Mouse (Mus musculus) MEL (cell line): ENCODE results near the gene Evc. TPM values are rescaled to one million over a fixed set of nuclear protein-coding genes. Genes with fewer than 3 reads are reported as not detected.

Experiments
- DNase-seq: peaks from one replicate; pipeline ENCODE4 v3.0.0; 2011; ENCODE audit warnings: low read depth, low spot score
- H3K27ac ChIP-seq: 2 replicates; pipeline ENCODE4 v1.5.1; 2012; ENCODE audit warnings: low read depth, mild to moderate bottlenecking, control low read depth, low read length, moderate library complexity; ENCODE audit not compliant: control insufficient read depth
- H3K27me3 ChIP-seq, 2 experiments: fragments of 150-350 bp in 1 of 2; sonication (generic) in 1 of 2; 2 replicates each; pipeline ENCODE4 v1.6.1; 2012; ENCODE audit warnings: low read length in 2 of 2, mild to moderate bottlenecking in 2 of 2, improper control_type of control experiment in 1 of 2, moderate library complexity in 1 of 2; ENCODE audit not compliant: insufficient read depth in 2 of 2, control insufficient read depth in 1 of 2
- H3K36me3 ChIP-seq, 2 experiments: 2 replicates each; pipeline ENCODE4 v1.6.1; 2012 to 2014; ENCODE audit warnings: low read length in 2 of 2, improper control_type of control experiment in 1 of 2, inconsistent platforms in 1 of 2, mild to moderate bottlenecking in 1 of 2; ENCODE audit not compliant: insufficient read depth in 2 of 2, control insufficient read depth in 1 of 2
- H3K4me1 ChIP-seq, 2 experiments: fragments of 150-350 bp in 1 of 2; sonication (generic) in 1 of 2; 2 replicates each; pipeline ENCODE4 v1.6.1; 2012; ENCODE audit warnings: low read length in 2 of 2, improper control_type of control experiment in 1 of 2, mild to moderate bottlenecking in 1 of 2; ENCODE audit not compliant: insufficient read depth in 2 of 2, control insufficient read depth in 1 of 2
- H3K4me3 ChIP-seq, 2 experiments: fragments of 150-350 bp in 1 of 2; sonication (generic) in 1 of 2; 2 replicates each; pipeline ENCODE4 v1.5.1; 2012; ENCODE audit warnings: low read depth in 2 of 2, low read length in 2 of 2, mild to moderate bottlenecking in 2 of 2, moderate library complexity in 2 of 2, control low read depth in 1 of 2, improper control_type of control experiment in 1 of 2; ENCODE audit not compliant: control insufficient read depth in 1 of 2, insufficient read depth in 1 of 2
- H3K79me2 ChIP-seq: 2 replicates; pipeline ENCODE4 v1.6.1; 2012; ENCODE audit warnings: mild to moderate bottlenecking, low read length, moderate library complexity; ENCODE audit not compliant: control insufficient read depth, poor library complexity, insufficient read depth
- H3K9ac ChIP-seq: 2 replicates; pipeline ENCODE4 v1.6.1; 2012; ENCODE audit warnings: low read depth, mild to moderate bottlenecking, control low read depth, low read length, moderate library complexity; ENCODE audit not compliant: control insufficient read depth, poor library complexity, severe bottlenecking
- H3K9me3 ChIP-seq: fragments of 150-350 bp; sonication (generic); replicated peaks from 2 replicates; pipeline ENCODE4 v1.6.1; 2012; ENCODE audit warnings: mild to moderate bottlenecking, low read length, improper control_type of control experiment, moderate library complexity; ENCODE audit not compliant: insufficient read depth
- BHLHE40 ChIP-seq: IDR thresholded peaks from 2 replicates; pipeline ENCODE4 v1.6.1; 2012; ENCODE audit warnings: low read depth, mild to moderate bottlenecking, inconsistent platforms, low read length, improper control_type of control experiment, borderline replicate concordance
- CHD2 ChIP-seq: IDR thresholded peaks from 2 replicates; pipeline ENCODE4 v1.6.1; 2011; ENCODE audit warnings: low read length, improper control_type of control experiment
- CTCF ChIP-seq, 3 experiments: IDR thresholded peaks in 2 of 3; conservative IDR thresholded peaks in 1 of 3; 2 replicates each; pipeline ENCODE4 v1.5.1; 2011 to 2012; ENCODE audit warnings: low read length in 3 of 3, low read depth in 2 of 3, mild to moderate bottlenecking in 2 of 3, improper control_type of control experiment in 1 of 3, inconsistent platforms in 1 of 3, mixed read lengths in 1 of 3, moderate library complexity in 1 of 3; ENCODE audit not compliant: control insufficient read depth in 1 of 3, insufficient read depth in 1 of 3, poor library complexity in 1 of 3, severe bottlenecking in 1 of 3
- EP300 ChIP-seq, 2 experiments: IDR thresholded peaks; 2 replicates each; pipeline ENCODE4 v1.6.1; 2011; ENCODE audit warnings: improper control_type of control experiment in 2 of 2, low read length in 2 of 2, low read depth in 1 of 2, mild to moderate bottlenecking in 1 of 2
- ETS1 ChIP-seq: IDR thresholded peaks from 2 replicates; pipeline ENCODE4 v1.6.1; 2012; ENCODE audit warnings: low read depth, mild to moderate bottlenecking, inconsistent platforms, low read length, improper control_type of control experiment, moderate library complexity
- GABPA ChIP-seq: IDR thresholded peaks from 2 replicates; pipeline ENCODE4 v1.6.1; 2012; ENCODE audit warnings: low read depth, mild to moderate bottlenecking, inconsistent platforms, low read length, improper control_type of control experiment, moderate library complexity
- GATA1 ChIP-seq: IDR thresholded peaks from 2 replicates; pipeline ENCODE4 v1.6.1; 2011; ENCODE audit warnings: low read depth, low read length, improper control_type of control experiment
- JUND ChIP-seq: IDR thresholded peaks from 2 replicates; pipeline ENCODE4 v1.6.1; 2011; ENCODE audit warnings: low read depth, mild to moderate bottlenecking, improper control_type of control experiment, low read length
- KAT2A ChIP-seq: conservative IDR thresholded peaks from 2 replicates; pipeline ENCODE4 v1.6.1; 2012; ENCODE audit warnings: low read depth, low read length, improper control_type of control experiment, inconsistent platforms
- MAFK ChIP-seq: IDR thresholded peaks from 2 replicates; pipeline ENCODE4 v1.6.1; 2011; ENCODE audit warnings: low read depth, mild to moderate bottlenecking, low read length, improper control_type of control experiment, borderline replicate concordance
- MAX ChIP-seq: IDR thresholded peaks from 2 replicates; pipeline ENCODE4 v1.6.1; 2011; ENCODE audit warnings: low read length, improper control_type of control experiment
- MAZ ChIP-seq: IDR thresholded peaks from 2 replicates; pipeline ENCODE4 v1.6.1; 2012; ENCODE audit warnings: low read depth, mild to moderate bottlenecking, inconsistent platforms, low read length, improper control_type of control experiment
- MEF2A ChIP-seq: IDR thresholded peaks from 2 replicates; pipeline ENCODE4 v1.6.1; 2014; ENCODE audit warnings: low read depth, mild to moderate bottlenecking, inconsistent platforms, low read length, improper control_type of control experiment; ENCODE audit not compliant: poor library complexity, insufficient replicate concordance, severe bottlenecking; ENCODE audit errors: extremely low read depth
- MYB ChIP-seq: IDR thresholded peaks from 2 replicates; pipeline ENCODE4 v1.6.1; 2011; ENCODE audit warnings: mild to moderate bottlenecking, low read depth, low read length, improper control_type of control experiment
- NELFE ChIP-seq: IDR thresholded peaks from 2 replicates; pipeline ENCODE4 v1.6.1; 2011; ENCODE audit warnings: low read depth, low read length, improper control_type of control experiment
- POLR2A ChIP-seq, 2 experiments: IDR thresholded peaks; 2 replicates each; pipeline ENCODE4 v1.6.1; 2011 to 2012; ENCODE audit warnings: low read length in 2 of 2, mild to moderate bottlenecking in 2 of 2, control low read depth in 1 of 2, improper control_type of control experiment in 1 of 2, low read depth in 1 of 2, moderate library complexity in 1 of 2; ENCODE audit not compliant: control insufficient read depth in 1 of 2, insufficient read depth in 1 of 2, poor library complexity in 1 of 2
- POLR2AphosphoS5 ChIP-seq: IDR thresholded peaks from 2 replicates; pipeline ENCODE4 v1.6.1; 2012; ENCODE audit warnings: low read depth, borderline replicate concordance, mild to moderate bottlenecking, inconsistent platforms, low read length, moderate library complexity, mixed read lengths
- RAD21 ChIP-seq: IDR thresholded peaks from 2 replicates; pipeline ENCODE4 v1.6.1; 2011; ENCODE audit warnings: mild to moderate bottlenecking, low read depth, low read length, improper control_type of control experiment
- RCOR1 ChIP-seq: IDR thresholded peaks from 2 replicates; pipeline ENCODE4 v1.6.1; 2012; ENCODE audit warnings: low read depth, mild to moderate bottlenecking, inconsistent platforms, low read length, improper control_type of control experiment
- TAL1 ChIP-seq: IDR thresholded peaks from 2 replicates; pipeline ENCODE4 v1.6.1; 2012; ENCODE audit warnings: mild to moderate bottlenecking, inconsistent platforms, low read length, moderate library complexity, mixed read lengths
- TBP ChIP-seq: IDR thresholded peaks from 2 replicates; pipeline ENCODE4 v1.8.0; 2011; ENCODE audit warnings: low read depth, low read length, improper control_type of control experiment
- TCF12 ChIP-seq: IDR thresholded peaks from 2 replicates; pipeline ENCODE4 v1.6.1; 2014; ENCODE audit warnings: low read depth, mild to moderate bottlenecking, inconsistent platforms, low read length, improper control_type of control experiment, moderate library complexity
- USF2 ChIP-seq, 2 experiments: IDR thresholded peaks; 2 replicates each; pipeline ENCODE4 v1.6.1; 2011 to 2012; ENCODE audit warnings: improper control_type of control experiment in 2 of 2, low read length in 2 of 2, borderline replicate concordance in 1 of 2, inconsistent platforms in 1 of 2, low read depth in 1 of 2, mild to moderate bottlenecking in 1 of 2; ENCODE audit not compliant: insufficient read depth in 1 of 2
- ZC3H11A ChIP-seq: IDR thresholded peaks from 2 replicates; pipeline ENCODE4 v1.6.1; 2012; ENCODE audit warnings: low read depth, mild to moderate bottlenecking, inconsistent platforms, low read length, improper control_type of control experiment
- ZKSCAN1 ChIP-seq: IDR thresholded peaks from 2 replicates; pipeline ENCODE4 v1.6.1; 2012; ENCODE audit warnings: low read depth, mild to moderate bottlenecking, inconsistent platforms, low read length, improper control_type of control experiment, moderate library complexity
- ZMIZ1 ChIP-seq: IDR thresholded peaks from 2 replicates; pipeline ENCODE4 v1.6.1; 2012; ENCODE audit warnings: low read depth, mild to moderate bottlenecking, inconsistent platforms, low read length, improper control_type of control experiment, moderate library complexity
- ZNF384 ChIP-seq: IDR thresholded peaks from 2 replicates; pipeline ENCODE4 v1.6.1; 2012; ENCODE audit warnings: low read depth, mild to moderate bottlenecking, inconsistent platforms, low read length, improper control_type of control experiment
- polyA plus RNA-seq, 2 experiments: library from polyadenylated mRNA; stranded (reverse) in 1 of 2; unstranded in 1 of 2; fragments of >175 nt in 1 of 2; fragments of >200 nt in 1 of 2; gene quantifications; 2 replicates each; pipeline versions ENCODE4 v1.2.1 to v1.2.4; 2012; ENCODE audit warnings: low replicate concordance in 2 of 2, low read depth in 1 of 2; ENCODE audit not compliant: insufficient read length in 2 of 2, insufficient read depth in 1 of 2, missing spikeins in 1 of 2
- total RNA-seq: library from RNA; depleted of rRNA; stranded (reverse); fragments of 300-350 nt; gene quantifications from 2 replicates; pipeline ENCODE4 v1.2.3, GENCODE M21; 2012

The Evc gene
- total and polyA plus RNA-seq, 3 experiments, result not detected

DNA sequence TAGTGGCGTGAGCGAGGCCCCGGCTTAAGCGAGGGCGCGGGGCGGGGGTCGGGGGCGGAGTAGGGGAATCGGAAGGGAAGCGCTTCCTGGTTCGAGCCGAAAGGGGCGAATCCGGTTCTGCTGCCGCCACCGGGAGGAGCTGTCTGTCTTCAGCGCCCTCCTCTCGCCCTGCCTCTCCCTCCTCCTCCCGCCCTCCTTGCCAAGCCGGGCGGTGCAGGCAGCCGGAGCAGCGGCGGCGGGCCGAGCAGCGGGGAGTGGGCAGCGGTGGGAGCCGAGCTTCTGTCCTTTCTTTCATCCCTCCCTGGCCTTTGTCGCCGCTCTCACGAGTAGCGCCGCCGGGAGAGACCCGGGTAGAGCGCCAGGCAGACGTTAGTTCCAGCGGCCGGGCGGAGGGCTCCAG is 91.0 kb downstream of the Evc start:
- no peaks in the 10 kb centered on the region for H3K9me3 ChIP-seq
- H3K79me2 ChIP-seq, result no peaks in the 10 kb centered on the region
- no peak overlapping the region for H3K4me3 ChIP-seq
- no peaks in the 10 kb centered on the region for H3K27me3 ChIP-seq
- DNase-seq, result no peak
- no peak overlapping the region for H3K9ac ChIP-seq
- no peaks in the 10 kb centered on the region for H3K4me1 ChIP-seq
- no peak overlapping the region for H3K27ac ChIP-seq
- H3K36me3 ChIP-seq, result no peaks in the 10 kb centered on the region
- TF ChIP-seq POLR2A (IDR thresholded peaks at IDR 0.05; ENCODE audit: control insufficient read depth in 1 of 2, insufficient read depth in 1 of 2, low read depth in 1 of 2, low read length in 2 of 2, poor library complexity in 1 of 2) (no peak), MAX (no peak), BHLHE40 (no peak), MEF2A (no peak), CHD2 (no peak), ZKSCAN1 (no peak), GABPA (no peak), NELFE (no peak), MYB (no peak), POLR2AphosphoS5 (no peak), ZMIZ1 (no peak), ETS1 (no peak), RAD21 (no peak), ZNF384 (no peak), TCF12 (no peak), RCOR1 (no peak)

DNA sequence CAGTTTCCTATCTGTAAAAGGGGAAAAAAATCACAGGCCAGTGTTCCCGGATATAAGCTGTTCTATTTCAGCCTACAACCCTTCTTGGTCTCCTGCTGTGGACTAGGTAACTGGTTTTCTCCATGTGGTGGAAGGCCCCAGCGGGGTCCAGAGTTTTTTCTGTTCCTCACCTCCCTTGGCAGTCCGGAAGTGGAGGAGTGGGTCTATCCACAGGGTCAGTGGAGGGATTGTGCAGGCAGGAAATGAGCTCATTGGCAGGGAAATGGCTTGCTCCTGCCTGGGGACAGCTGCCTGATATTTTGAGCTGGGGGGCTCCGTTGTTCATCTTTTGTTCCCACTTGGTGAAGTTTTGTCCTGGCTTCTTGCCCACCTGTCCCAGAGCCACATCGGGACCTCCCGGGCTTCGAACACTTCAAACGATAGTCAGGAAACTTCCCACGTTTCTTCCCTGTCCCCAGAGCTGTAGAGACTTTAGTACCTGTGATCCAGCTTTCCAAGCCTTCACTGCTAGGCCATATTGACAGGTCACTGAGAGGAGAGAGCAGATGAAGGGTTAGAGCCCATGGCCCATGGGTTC is 91.9 kb downstream of the Evc start:
- H3K27me3 ChIP-seq, result no peaks in the 10 kb centered on the region
- TF ChIP-seq GATA1, result no peak
- no peak for TF ChIP-seq JUND
- no peak for TF ChIP-seq USF2 (IDR thresholded peaks at IDR 0.05; ENCODE audit: borderline replicate concordance in 1 of 2, insufficient read depth in 1 of 2, low read depth in 1 of 2, low read length in 2 of 2)
- TF ChIP-seq TAL1, result no peak
- TF ChIP-seq EP300 (IDR thresholded peaks at IDR 0.05; ENCODE audit: low read depth in 1 of 2, low read length in 2 of 2), result no peak
- TF ChIP-seq CTCF (IDR thresholded peaks at IDR 0.05 in 2 of 3, conservative IDR thresholded peaks at IDR 0.05 in 1 of 3; ENCODE audit: control insufficient read depth in 1 of 3, insufficient read depth in 1 of 3, low read depth in 2 of 3, low read length in 3 of 3, poor library complexity in 1 of 3, severe bottlenecking in 1 of 3), result no peak
- TF ChIP-seq ZC3H11A, result no peak
- TF ChIP-seq TBP, result no peak
- no peak for TF ChIP-seq MAFK
- no peak for TF ChIP-seq MAZ
- TF ChIP-seq KAT2A, result no peak
- no peak for TF ChIP-seq ZNF384
- TF ChIP-seq, all 39 proteins: peak for 0
- no peaks in the 10 kb centered on the region for H3K4me1 ChIP-seq
- DNase-seq, result no peak
- H3K79me2 ChIP-seq, result no peaks in the 10 kb centered on the region
- no peaks in the 10 kb centered on the region for H3K36me3 ChIP-seq
- H3K9ac ChIP-seq, result no peak overlapping the region
- no peak overlapping the region for H3K27ac ChIP-seq
- H3K9me3 ChIP-seq, result no peaks in the 10 kb centered on the region
- no peak overlapping the region for H3K4me3 ChIP-seq
